Mouse (Mus musculus): ENCODE results near the gene Kif1b. TPM values are rescaled to one million over a fixed set of nuclear protein-coding genes. Genes with fewer than 3 reads are reported as not detected.

Gene Kif1b
- polyA plus RNA-seq, 1 experiment from 2014 or later = 67.2 TPM

- Histone ChIP-seq H3K4me2 (ENCODE audit: low read depth, low read length) (no peak overlapping the region), H3K27me3 (replicated peaks; ENCODE audit: control insufficient read depth, insufficient read depth, low read length) (no peaks in the 10 kb centered on the region), H3K9me3 (ENCODE audit: control insufficient read depth, low read length) (no peaks in the 10 kb centered on the region), H3K4me1 (ENCODE audit: control insufficient read depth, insufficient read depth, low read length) (no peaks in the 10 kb centered on the region), H3K36me3 (ENCODE audit: control insufficient read depth, insufficient read depth, low read length) (peaks cover 80% of the 10 kb centered on the region), H3K27ac (replicated peaks; ENCODE audit: low read depth, low read length) (no peak overlapping the region), H3K4me3 (ENCODE audit: low read depth, low read length) (no peak overlapping the region), H3K9ac (ENCODE audit: low read depth, low read length) (no peak overlapping the region)
- DNase-seq (ENCODE audit: low spot score) (no peak), ATAC-seq (ENCODE audit: low read depth) (no peak)
- WGBS = 88% methylated on average over 15 of the region's 15 CpGs
These were observed 50.8 kb downstream of the Kif1b start for GRCm38 (mm10) chr4:149256511-149257300.

GRCm38 (mm10) chr4:149255277-149256270 is 51.9 kb downstream of the Kif1b start:
- Histone ChIP-seq H3K27ac (replicated peaks; ENCODE audit: low read depth, low read length) (peak overlapping the region; percentile 28), H3K9ac (ENCODE audit: low read depth, low read length) (no peak overlapping the region), H3K9me3 (ENCODE audit: control insufficient read depth, low read length) (no peaks in the 10 kb centered on the region), H3K4me3 (ENCODE audit: low read depth, low read length) (no peak overlapping the region), H3K4me2 (ENCODE audit: low read depth, low read length) (no peak overlapping the region), H3K27me3 (replicated peaks; ENCODE audit: control insufficient read depth, insufficient read depth, low read length) (no peaks in the 10 kb centered on the region), H3K4me1 (ENCODE audit: control insufficient read depth, insufficient read depth, low read length) (no peaks in the 10 kb centered on the region), H3K36me3 (ENCODE audit: control insufficient read depth, insufficient read depth, low read length) (peaks cover 82% of the 10 kb centered on the region)
- ATAC-seq (ENCODE audit: low read depth) (peak; percentile 84; the same call in 1 of the 2 replicates), DNase-seq (ENCODE audit: low spot score) (peak; percentile 79)
- 49% methylated on average over 13 of the region's 13 CpGs for WGBS

GRCm38 (mm10) chr4:149254827-149255226 is 52.7 kb downstream of the Kif1b start:
- Histone ChIP-seq H3K4me2 (ENCODE audit: low read depth, low read length) (no peak overlapping the region), H3K36me3 (ENCODE audit: control insufficient read depth, insufficient read depth, low read length) (peaks cover 84% of the 10 kb centered on the region)
- 86% methylated on average over 4 of the region's 4 CpGs for WGBS

GRCm38 (mm10) chr4:149249311-149249710 is 58.2 kb downstream of the Kif1b start:
- Histone ChIP-seq H3K27ac (replicated peaks; ENCODE audit: low read depth, low read length) (no peak overlapping the region), H3K4me1 (ENCODE audit: control insufficient read depth, insufficient read depth, low read length) (no peaks in the 10 kb centered on the region), H3K36me3 (ENCODE audit: control insufficient read depth, insufficient read depth, low read length) (peaks cover 90% of the 10 kb centered on the region), H3K4me2 (ENCODE audit: low read depth, low read length) (no peak overlapping the region), H3K27me3 (replicated peaks; ENCODE audit: control insufficient read depth, insufficient read depth, low read length) (no peaks in the 10 kb centered on the region), H3K9me3 (ENCODE audit: control insufficient read depth, low read length) (no peaks in the 10 kb centered on the region), H3K4me3 (ENCODE audit: low read depth, low read length) (no peak overlapping the region), H3K9ac (ENCODE audit: low read depth, low read length) (no peak overlapping the region)
- ATAC-seq (ENCODE audit: low read depth) (no peak), DNase-seq (ENCODE audit: low spot score) (no peak)
- 82% methylated on average over 1 of the region's 1 CpGs for WGBS

More at GRCm38 (mm10) chr4:149254827-149255226, 52.7 kb downstream of the Kif1b start:
- no peaks in the 10 kb centered on the region for H3K4me1 ChIP-seq (ENCODE audit: control insufficient read depth, insufficient read depth, low read length)
- H3K27me3 ChIP-seq (replicated peaks; ENCODE audit: control insufficient read depth, insufficient read depth, low read length) = no peaks in the 10 kb centered on the region
- ATAC-seq (ENCODE audit: low read depth) (no peak), DNase-seq (ENCODE audit: low spot score) (no peak)
- H3K9ac ChIP-seq (ENCODE audit: low read depth, low read length) = no peak overlapping the region
- no peaks in the 10 kb centered on the region for H3K9me3 ChIP-seq (ENCODE audit: control insufficient read depth, low read length)
- peak overlapping the region; percentile 28; the same call in 1 of the 2 replicates for H3K27ac ChIP-seq (replicated peaks; ENCODE audit: low read depth, low read length)
- H3K4me3 ChIP-seq (ENCODE audit: low read depth, low read length) = no peak overlapping the region

GRCm38 (mm10) chr4:149247772-149248171 is 59.7 kb downstream of the Kif1b start:
- no peak for DNase-seq (ENCODE audit: low spot score)
- H3K4me1 ChIP-seq (ENCODE audit: control insufficient read depth, insufficient read depth, low read length) = no peaks in the 10 kb centered on the region
- ATAC-seq (ENCODE audit: low read depth) = no peak
- no peak overlapping the region for H3K9ac ChIP-seq (ENCODE audit: low read depth, low read length)
- peaks cover 88% of the 10 kb centered on the region for H3K36me3 ChIP-seq (ENCODE audit: control insufficient read depth, insufficient read depth, low read length)
- H3K27me3 ChIP-seq (replicated peaks; ENCODE audit: control insufficient read depth, insufficient read depth, low read length) = no peaks in the 10 kb centered on the region
- no peak overlapping the region for H3K27ac ChIP-seq (replicated peaks; ENCODE audit: low read depth, low read length)
- 59% methylated on average over 5 of the region's 5 CpGs for WGBS
- no peak overlapping the region for H3K4me2 ChIP-seq (ENCODE audit: low read depth, low read length)
- H3K9me3 ChIP-seq (ENCODE audit: control insufficient read depth, low read length) = no peaks in the 10 kb centered on the region
- H3K4me3 ChIP-seq (ENCODE audit: low read depth, low read length) = no peak overlapping the region

GRCm38 (mm10) chr4:149247156-149247633 is 60.3 kb downstream of the Kif1b start:
- Histone ChIP-seq H3K36me3 (ENCODE audit: control insufficient read depth, insufficient read depth, low read length) (peaks cover 88% of the 10 kb centered on the region), H3K4me3 (ENCODE audit: low read depth, low read length) (no peak overlapping the region), H3K9me3 (ENCODE audit: control insufficient read depth, low read length) (no peaks in the 10 kb centered on the region), H3K27ac (replicated peaks; ENCODE audit: low read depth, low read length) (no peak overlapping the region), H3K9ac (ENCODE audit: low read depth, low read length) (no peak overlapping the region), H3K4me1 (ENCODE audit: control insufficient read depth, insufficient read depth, low read length) (no peaks in the 10 kb centered on the region), H3K4me2 (ENCODE audit: low read depth, low read length) (no peak overlapping the region), H3K27me3 (replicated peaks; ENCODE audit: control insufficient read depth, insufficient read depth, low read length) (no peaks in the 10 kb centered on the region)
- WGBS = 49% methylated on average over 8 of the region's 8 CpGs
- DNase-seq (ENCODE audit: low spot score) (no peak), ATAC-seq (ENCODE audit: low read depth) (no peak)

- Histone ChIP-seq H3K4me2 (ENCODE audit: low read depth, low read length) (no peak overlapping the region), H3K9ac (ENCODE audit: low read depth, low read length) (no peak overlapping the region), H3K4me1 (ENCODE audit: control insufficient read depth, insufficient read depth, low read length) (no peaks in the 10 kb centered on the region), H3K36me3 (ENCODE audit: control insufficient read depth, insufficient read depth, low read length) (peaks cover 88% of the 10 kb centered on the region), H3K9me3 (ENCODE audit: control insufficient read depth, low read length) (no peaks in the 10 kb centered on the region), H3K27ac (replicated peaks; ENCODE audit: low read depth, low read length) (no peak overlapping the region), H3K27me3 (replicated peaks; ENCODE audit: control insufficient read depth, insufficient read depth, low read length) (no peaks in the 10 kb centered on the region), H3K4me3 (ENCODE audit: low read depth, low read length) (no peak overlapping the region)
- ATAC-seq (ENCODE audit: low read depth) (no peak), DNase-seq (ENCODE audit: low spot score) (no peak)
- 68% methylated on average over 7 of the region's 7 CpGs for WGBS
These were observed 60.8 kb downstream of the Kif1b start for GRCm38 (mm10) chr4:149246578-149247155.

- Histone ChIP-seq H3K9me3 (ENCODE audit: control insufficient read depth, low read length) (no peaks in the 10 kb centered on the region), H3K27me3 (replicated peaks; ENCODE audit: control insufficient read depth, insufficient read depth, low read length) (no peaks in the 10 kb centered on the region), H3K36me3 (ENCODE audit: control insufficient read depth, insufficient read depth, low read length) (peaks cover 54% of the 10 kb centered on the region), H3K4me3 (ENCODE audit: low read depth, low read length) (no peak overlapping the region), H3K4me1 (ENCODE audit: control insufficient read depth, insufficient read depth, low read length) (no peaks in the 10 kb centered on the region), H3K4me2 (ENCODE audit: low read depth, low read length) (no peak overlapping the region), H3K9ac (ENCODE audit: low read depth, low read length) (no peak overlapping the region), H3K27ac (replicated peaks; ENCODE audit: low read depth, low read length) (no peak overlapping the region)
- no peak for DNase-seq (ENCODE audit: low spot score)
- ATAC-seq (ENCODE audit: low read depth) = no peak
- WGBS = 87% methylated on average over 15 of the region's 15 CpGs
These were observed 70.5 kb downstream of the Kif1b start for GRCm38 (mm10) chr4:149237011-149237410.
